Mouse (Mus musculus) forebrain, embryonic 11.5 days (tissue): ENCODE results near the gene Cnst. TPM values are rescaled to one million over a fixed set of nuclear protein-coding genes. Genes with fewer than 3 reads are reported as not detected.
"Not testable (repeated sequence)": the region's sequence is repeated elsewhere in the genome, so short reads cannot be mapped to it uniquely, and the experiment has no call there.

Experiments used
- ATAC-seq: fragments of 200-750 bp; cut with Nextera tagmentation; replicated peaks from 2 replicates; pipeline ENCODE4 v1.8.0; 2017; ENCODE audit warnings: moderate TSS enrichment; ENCODE audit not compliant: low FRiP score
- DNase-seq: peaks from one replicate; pipeline ENCODE4 v3.0.0-alpha.2; 2017; ENCODE audit warnings: low spot score
- H3K27ac ChIP-seq: fragments of 300-500 bp; sonication (generic); 2 replicates; pipeline ENCODE4 v1.5.1; 2014; ENCODE audit warnings: low read depth, low read length
- H3K27me3 ChIP-seq: fragments of 300-500 bp; sonication (generic); 2 replicates; pipeline ENCODE4 v1.6.1; 2014; ENCODE audit warnings: mild to moderate bottlenecking, low read length, mixed read lengths; ENCODE audit not compliant: control insufficient read depth, insufficient read depth
- H3K36me3 ChIP-seq: fragments of 300-500 bp; sonication (generic); 2 replicates; pipeline ENCODE4 v1.6.1; 2014; ENCODE audit warnings: mild to moderate bottlenecking, low read length, moderate library complexity, mixed read lengths; ENCODE audit not compliant: control insufficient read depth, insufficient read depth
- H3K4me1 ChIP-seq: fragments of 300-500 bp; sonication (generic); replicated peaks from 2 replicates; pipeline ENCODE4 v1.6.1; 2014; ENCODE audit warnings: low read length, mixed read lengths; ENCODE audit not compliant: control insufficient read depth, insufficient read depth
- H3K4me2 ChIP-seq: fragments of 300-500 bp; sonication (generic); 2 replicates; pipeline ENCODE4 v1.6.1; 2014; ENCODE audit warnings: low read depth, mild to moderate bottlenecking, low read length, moderate library complexity, mixed read lengths; ENCODE audit not compliant: severe bottlenecking
- H3K4me3 ChIP-seq: fragments of 300-500 bp; sonication (generic); 2 replicates; pipeline ENCODE4 v1.5.1; 2014; ENCODE audit warnings: low read depth, low read length
- H3K9ac ChIP-seq: fragments of 300-500 bp; sonication (generic); 2 replicates; pipeline ENCODE4 v1.6.1; 2014; ENCODE audit warnings: low read length
- H3K9me3 ChIP-seq: fragments of 300-500 bp; sonication (generic); 2 replicates; pipeline ENCODE4 v1.6.1; 2016; ENCODE audit warnings: low read length, mixed read lengths; ENCODE audit not compliant: control insufficient read depth
- WGBS: fragments of 180-500 bp; shearing (Covaris S2); extraction: QIAGEN DNeasy Blood & Tissue Kit; methylation state at CpG from one replicate; pipeline ENCODE4 v1.1.7; 2014; 5-methylcytosine and 5-hydroxymethylcytosine counted together
- polyA plus RNA-seq: library from polyadenylated mRNA; unstranded; fragments of >200 nt; fragmentation: Nextera tagmentation; extraction: Ambion mirVana; gene quantifications from 2 replicates; pipeline ENCODE4 v1.2.1, GENCODE M21; 2014

Gene Cnst
- polyA plus RNA-seq, result 23.5 and 23.6 TPM in 2 replicates

- ATAC-seq, result peak; percentile 99
- under 1% methylated on average over 69 of the region's 69 CpGs for WGBS
Observed at GRCm38 (mm10) chr1:179545768-179546550, at the start of gene Cnst, which contains the start of gene Tfb2m. Gene Cnst, plus strand, starts transcription at chr1:179546370. Gene Tfb2m, minus strand, starts transcription at chr1:179546267.

GRCm38 (mm10) chr1:179499257-179499656 lies 46.9 kb upstream of the Cnst start:
- Histone ChIP-seq H3K9me3 (no peaks in the 10 kb centered on the region), H3K4me1 (no peaks in the 10 kb centered on the region), H3K27ac (no peak overlapping the region), H3K27me3 (no peaks in the 10 kb centered on the region), H3K4me3 (no peak overlapping the region), H3K36me3 (no peaks in the 10 kb centered on the region), H3K4me2 (no peak overlapping the region), H3K9ac (no peak overlapping the region)
- WGBS, result 83% methylated on average over 3 of the region's 3 CpGs
- ATAC-seq (no peak), DNase-seq (no peak)

More at GRCm38 (mm10) chr1:179545768-179546550, at the start of gene Cnst, which contains the start of gene Tfb2m:
- Histone ChIP-seq H3K9ac (peak within 1 kb of the TSS; percentile 72), H3K27ac (peak within 1 kb of the TSS; percentile 89), H3K4me2 (peak within 1 kb of the TSS; percentile 65), H3K4me3 (peak within 1 kb of the TSS; percentile 73)
- not testable (repeated sequence) for H3K9me3 ChIP-seq, H3K36me3 ChIP-seq, H3K27me3 ChIP-seq, H3K4me1 ChIP-seq
- peak; percentile 98 for DNase-seq

- no peaks in the 10 kb centered on the region for H3K4me1 ChIP-seq
- no peak overlapping the region for H3K4me2 ChIP-seq
- no peaks in the 10 kb centered on the region for H3K27me3 ChIP-seq
- no peaks in the 10 kb centered on the region for H3K36me3 ChIP-seq
- WGBS, result 17% methylated on average over 3 of the region's 3 CpGs
- H3K9me3 ChIP-seq, result no peaks in the 10 kb centered on the region
- no peak overlapping the region for H3K9ac ChIP-seq
- H3K27ac ChIP-seq, result no peak overlapping the region
- DNase-seq (no peak), ATAC-seq (no peak)
- H3K4me3 ChIP-seq, result no peak overlapping the region
Observed at GRCm38 (mm10) chr1:179502565-179502964, 43.6 kb upstream of the Cnst start.

- Histone ChIP-seq H3K27me3 (no peaks in the 10 kb centered on the region), H3K9me3 (no peaks in the 10 kb centered on the region), H3K4me3 (no peak overlapping the region), H3K4me1 (no peaks in the 10 kb centered on the region), H3K27ac (no peak overlapping the region), H3K4me2 (no peak overlapping the region), H3K36me3 (no peaks in the 10 kb centered on the region), H3K9ac (no peak overlapping the region)
- no peak for ATAC-seq
- no peak for DNase-seq
- WGBS, result 67% methylated on average over 9 of the region's 9 CpGs
Observed at GRCm38 (mm10) chr1:179506530-179507315, 39.4 kb upstream of the Cnst start.

- ATAC-seq, result no peak
- DNase-seq, result no peak
- Histone ChIP-seq H3K4me2 (no peak overlapping the region), H3K4me1 (no peaks in the 10 kb centered on the region), H3K36me3 (no peaks in the 10 kb centered on the region), H3K9ac (no peak overlapping the region), H3K4me3 (no peak overlapping the region), H3K9me3 (no peaks in the 10 kb centered on the region), H3K27ac (no peak overlapping the region), H3K27me3 (no peaks in the 10 kb centered on the region)
- WGBS, result 87% methylated on average over 13 of the region's 13 CpGs
Observed at GRCm38 (mm10) chr1:179510546-179511340, 35.4 kb upstream of the Cnst start.

GRCm38 (mm10) chr1:179511895-179512294 lies 34.3 kb upstream of the Cnst start:
- Histone ChIP-seq H3K4me3 (no peak overlapping the region), H3K9me3 (no peaks in the 10 kb centered on the region), H3K27me3 (no peaks in the 10 kb centered on the region), H3K27ac (no peak overlapping the region), H3K4me1 (no peaks in the 10 kb centered on the region), H3K4me2 (no peak overlapping the region), H3K36me3 (no peaks in the 10 kb centered on the region), H3K9ac (no peak overlapping the region)
- 86% methylated on average over 7 of the region's 7 CpGs for WGBS
- ATAC-seq (no peak), DNase-seq (no peak)

GRCm38 (mm10) chr1:179516941-179517712 lies 29.0 kb upstream of the Cnst start:
- under 1% methylated on average over 21 of the region's 21 CpGs for WGBS
- Histone ChIP-seq H3K27ac (no peak overlapping the region), H3K36me3 (no peaks in the 10 kb centered on the region), H3K4me2 (peak overlapping the region; percentile 95), H3K4me1 (no peaks in the 10 kb centered on the region), H3K9ac (peak overlapping the region; percentile 68), H3K27me3 (no peaks in the 10 kb centered on the region), H3K9me3 (no peaks in the 10 kb centered on the region), H3K4me3 (peak overlapping the region; percentile 65)
- DNase-seq (peak; percentile 57), ATAC-seq (peak; percentile 66)
